Mouse (Mus musculus): ENCODE measurements around the gene Map3k6. TPM values are rescaled to one million over a fixed set of nuclear protein-coding genes. Genes with fewer than 3 reads are reported as not detected.

The Map3k6 gene
- polyA plus RNA-seq, 1 experiment, result 42.8 TPM

- 3% methylated on average over 44 of the region's 44 CpGs for WGBS
- no peak for DNase-seq (ENCODE audit: low read depth, low spot score)
These were observed 27.9 kb upstream of the Map3k6 start for GRCm38 (mm10) chr4:133212562-133213267.

DNA sequence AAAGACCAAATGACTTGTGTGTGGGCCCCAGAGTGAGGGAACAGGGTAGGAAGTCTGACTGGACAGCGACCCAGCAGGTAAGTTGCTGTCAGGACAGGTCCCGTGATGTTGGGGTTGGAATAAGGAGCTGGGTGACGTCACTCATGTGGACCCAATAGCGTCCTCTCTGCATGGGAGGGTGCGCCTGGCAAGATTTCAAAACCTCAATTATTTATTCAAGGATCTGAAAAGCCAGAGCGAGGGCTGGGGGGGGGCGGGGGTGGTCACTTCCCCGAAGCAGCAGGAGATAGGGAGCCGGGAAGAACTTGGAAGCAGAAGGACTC, 27.4 kb upstream of the Map3k6 start:
- DNase-seq (ENCODE audit: low read depth, low spot score), result no peak
- WGBS, result 2% methylated on average over 8 of the region's 9 CpGs

DNA sequence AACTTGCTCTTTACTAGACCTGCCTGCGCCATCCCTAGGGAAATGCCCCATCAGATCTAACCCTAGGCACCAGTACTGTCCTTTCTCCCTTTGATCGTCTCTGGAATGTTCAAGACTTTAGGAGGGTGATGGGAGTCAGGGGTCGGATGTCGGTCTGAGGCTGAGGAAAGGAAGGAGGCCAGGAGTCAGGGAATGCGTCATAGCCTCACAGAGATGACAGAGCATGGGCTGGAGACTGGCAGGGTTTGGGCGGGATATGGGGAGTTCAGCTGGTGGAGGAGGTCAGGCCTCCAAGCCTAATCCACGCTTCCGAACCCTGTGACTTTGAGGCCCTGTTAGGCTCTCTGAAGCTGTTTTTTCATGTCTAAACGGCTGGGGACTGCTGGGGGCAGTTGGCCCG, 27.0 kb upstream of the Map3k6 start:
- 47% methylated on average over 10 of the region's 10 CpGs for WGBS
- no peak for DNase-seq (ENCODE audit: low read depth, low spot score)

- WGBS, result 12% methylated on average over 5 of the region's 5 CpGs
These were observed 23.0 kb upstream of the Map3k6 start for GRCm38 (mm10) chr4:133217641-133218040.

GRCm38 (mm10) chr4:133218745-133219144, 21.9 kb upstream of the Map3k6 start:
- WGBS, result 69% methylated on average over 3 of the region's 3 CpGs
- no peak for DNase-seq (ENCODE audit: low read depth, low spot score)

More at GRCm38 (mm10) chr4:133217641-133218040, 23.0 kb upstream of the Map3k6 start:
- DNase-seq (ENCODE audit: low read depth, low spot score), result no peak

DNA sequence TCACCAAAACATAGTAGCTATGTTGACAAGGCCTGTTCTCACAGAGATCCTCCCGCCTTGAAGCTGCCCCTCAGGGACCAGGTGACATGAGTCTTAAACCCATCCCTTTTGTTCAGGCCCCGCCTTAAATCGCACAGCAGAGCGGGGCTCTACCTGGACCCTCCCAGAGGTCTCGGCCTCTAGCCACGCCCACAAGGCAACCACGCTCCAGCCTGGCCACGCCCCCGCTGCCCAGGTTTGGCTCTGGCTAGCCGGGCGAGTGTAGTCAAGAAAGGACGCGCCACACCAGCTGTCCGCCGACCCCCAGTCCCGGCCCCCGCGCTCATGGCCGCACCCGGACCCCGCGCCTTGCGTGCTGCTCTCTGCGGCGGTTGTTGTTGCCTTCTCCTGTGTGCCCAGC, 20.0 kb upstream of the Map3k6 start:
- no peak for DNase-seq (ENCODE audit: low read depth, low spot score)
- 9% methylated on average over 25 of the region's 25 CpGs for WGBS

- DNase-seq (ENCODE audit: low read depth, low spot score), result no peak
- 91% methylated on average over 8 of the region's 8 CpGs for WGBS
These were observed 18.9 kb upstream of the Map3k6 start for GRCm38 (mm10) chr4:133221701-133222100.

DNA sequence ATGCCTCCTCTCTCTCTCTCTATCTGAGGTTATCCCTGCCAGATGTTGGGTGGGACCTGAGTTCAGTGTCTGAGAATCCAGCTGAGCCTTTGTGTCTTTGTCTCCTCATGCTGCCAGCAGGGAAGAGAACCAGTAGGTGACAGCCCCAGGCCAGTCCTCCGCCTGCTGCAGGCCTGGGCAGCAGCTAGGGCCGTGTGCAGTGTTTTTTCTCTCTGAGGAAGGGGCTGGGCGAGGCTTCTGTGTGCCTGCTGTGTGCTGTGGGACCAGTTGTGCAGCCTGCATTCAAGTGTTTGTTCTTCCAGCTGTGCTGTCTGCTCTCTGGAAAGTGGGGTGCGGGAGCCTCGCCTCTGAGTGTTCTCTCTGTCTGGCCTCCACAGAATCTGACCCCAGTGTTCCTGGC, 16.7 kb upstream of the Map3k6 start:
- WGBS, result 60% methylated on average over 5 of the region's 5 CpGs
- no peak for DNase-seq (ENCODE audit: low read depth, low spot score)

GRCm38 (mm10) chr4:133226073-133226472, 14.5 kb upstream of the Map3k6 start:
- 63% methylated on average over 10 of the region's 10 CpGs for WGBS
- no peak for DNase-seq (ENCODE audit: low read depth, low spot score)

GRCm38 (mm10) chr4:133227636-133228035, 13.0 kb upstream of the Map3k6 start:
- 67% methylated on average over 8 of the region's 8 CpGs for WGBS
- no peak for DNase-seq (ENCODE audit: low read depth, low spot score)

DNA sequence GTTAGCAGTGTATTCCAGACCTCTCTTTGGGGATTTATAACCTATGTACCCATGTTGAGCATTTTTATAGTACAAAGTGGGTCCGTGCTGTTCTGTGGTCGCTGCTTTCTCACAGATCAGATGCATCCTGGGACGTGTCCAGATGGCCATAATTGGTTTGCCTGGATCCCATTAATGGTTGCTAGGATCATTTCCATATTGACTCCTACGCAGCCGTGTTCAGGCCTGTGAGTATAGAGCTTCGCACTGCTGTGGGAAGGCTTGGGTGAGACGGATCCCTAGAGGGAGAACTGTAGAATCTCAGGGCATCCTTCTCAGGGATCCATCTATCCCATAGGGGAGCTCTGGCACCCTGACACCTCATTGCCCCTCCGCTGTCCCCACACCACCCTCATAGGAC, 11.0 kb upstream of the Map3k6 start:
- DNase-seq (ENCODE audit: low read depth, low spot score), result no peak
- WGBS, result 78% methylated on average over 8 of the region's 8 CpGs

- 32% methylated on average over 10 of the region's 10 CpGs for WGBS
- DNase-seq (ENCODE audit: low read depth, low spot score), result no peak
These were observed 7.2 kb upstream of the Map3k6 start for GRCm38 (mm10) chr4:133233285-133233976.

- no peak for DNase-seq (ENCODE audit: low read depth, low spot score)
- WGBS, result 55% methylated on average over 5 of the region's 5 CpGs
These were observed 5.8 kb upstream of the Map3k6 start for GRCm38 (mm10) chr4:133234771-133235170.

DNA sequence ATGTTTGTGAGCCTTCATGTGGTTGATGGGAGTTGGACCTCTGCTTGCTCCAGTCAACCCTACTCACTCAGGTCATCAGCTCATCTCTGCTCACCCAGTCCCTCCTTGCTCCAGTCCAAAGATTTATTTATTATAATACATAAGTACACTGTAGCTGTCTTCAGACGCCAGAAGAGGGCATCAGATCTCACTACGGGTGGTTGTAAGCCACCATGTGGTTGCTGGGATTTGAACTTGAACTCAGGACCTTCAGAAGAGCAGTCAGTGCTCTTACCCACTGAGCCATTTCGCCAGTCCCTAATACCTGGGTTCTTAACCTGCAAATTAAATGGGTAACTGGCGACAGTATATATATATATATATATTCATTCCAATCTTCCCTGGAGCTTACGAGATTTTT, 5.2 kb upstream of the Map3k6 start:
- WGBS, result 72% methylated on average over 5 of the region's 5 CpGs

DNA sequence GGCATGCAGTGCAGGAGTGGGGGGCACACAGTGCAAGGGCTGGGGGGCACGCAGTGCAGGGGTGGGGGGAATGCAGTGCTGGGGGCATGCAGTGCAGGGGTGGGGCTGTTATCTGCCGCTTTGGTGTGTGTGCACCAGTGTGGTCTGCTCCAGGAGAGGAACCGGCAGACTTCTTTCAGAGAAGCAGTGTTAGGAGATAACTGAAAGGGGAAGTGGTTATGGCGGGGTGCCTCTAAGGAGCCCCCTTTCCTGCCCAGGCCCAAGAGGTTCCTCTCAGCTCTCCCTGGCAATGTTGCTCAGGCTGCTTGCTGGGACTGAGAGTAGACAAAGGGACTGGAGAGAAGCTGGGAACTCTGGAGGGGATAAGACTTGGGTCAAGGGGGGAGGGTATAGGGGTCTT, 2.7 kb upstream of the Map3k6 start:
- 65% methylated on average over 4 of the region's 4 CpGs for WGBS
- no peak for DNase-seq (ENCODE audit: low read depth, low spot score)

More for the DNA sequence above, 5.2 kb upstream of the Map3k6 start:
- DNase-seq (ENCODE audit: low read depth, low spot score), result no peak

DNA sequence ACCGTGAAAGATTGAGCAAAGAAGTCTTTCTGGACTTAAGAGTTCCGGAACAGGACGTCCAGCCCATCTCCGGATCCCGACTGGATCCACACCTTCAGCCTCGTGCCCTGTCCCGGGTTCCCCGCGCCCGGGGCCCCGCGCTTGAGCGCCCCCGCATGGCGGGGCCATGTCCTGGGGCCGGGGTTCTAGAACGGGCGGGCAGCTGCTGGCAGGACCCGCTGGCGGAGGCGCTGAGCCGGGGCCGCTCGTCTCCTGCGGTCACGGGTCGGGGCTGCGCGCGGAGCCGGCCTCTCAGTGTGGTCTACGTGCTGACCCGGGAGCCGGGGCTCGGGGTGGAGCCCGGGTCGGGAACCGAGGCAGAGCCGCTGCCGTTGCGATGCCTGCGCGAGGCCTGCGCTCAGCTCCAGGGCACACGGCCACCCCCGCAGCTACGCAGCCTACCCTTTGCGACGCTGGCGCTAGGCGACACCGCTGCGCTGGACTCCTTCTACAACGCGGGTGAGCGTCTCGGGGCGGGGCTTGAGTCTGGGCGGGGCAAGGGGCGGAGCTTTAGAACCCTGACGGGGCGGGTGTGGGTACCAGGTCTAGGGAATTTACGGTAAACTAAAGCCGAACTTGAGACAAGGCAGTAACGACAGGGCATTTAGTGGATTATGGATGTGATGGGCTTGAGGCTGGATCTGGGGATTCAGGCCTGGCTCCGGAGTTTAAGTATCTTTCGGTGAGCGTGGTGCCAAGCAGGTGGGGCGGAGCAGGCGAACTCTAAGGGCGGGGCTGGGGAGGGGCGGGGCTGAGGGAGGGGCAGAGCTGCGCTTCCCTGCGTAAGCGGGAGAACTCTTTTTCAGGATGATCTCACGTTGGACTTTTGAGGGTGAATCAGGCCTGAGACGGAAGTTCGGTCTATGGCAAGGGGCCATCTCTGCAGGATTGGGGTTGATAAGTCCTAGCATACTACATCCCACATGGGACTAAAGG, 603 bp downstream of the Map3k6 start:
- no peak for DNase-seq (ENCODE audit: low read depth, low spot score)
- under 1% methylated on average over 78 of the region's 78 CpGs for WGBS

GRCm38 (mm10) chr4:133241910-133242309, 1.3 kb downstream of the Map3k6 start:
- WGBS, result 10% methylated on average over 11 of the region's 11 CpGs
- DNase-seq (ENCODE audit: low read depth, low spot score), result no peak

- WGBS, result 83% methylated on average over 9 of the region's 9 CpGs
- no peak for DNase-seq (ENCODE audit: low read depth, low spot score)
These were observed 2.1 kb downstream of the Map3k6 start for GRCm38 (mm10) chr4:133242710-133243109.

DNA sequence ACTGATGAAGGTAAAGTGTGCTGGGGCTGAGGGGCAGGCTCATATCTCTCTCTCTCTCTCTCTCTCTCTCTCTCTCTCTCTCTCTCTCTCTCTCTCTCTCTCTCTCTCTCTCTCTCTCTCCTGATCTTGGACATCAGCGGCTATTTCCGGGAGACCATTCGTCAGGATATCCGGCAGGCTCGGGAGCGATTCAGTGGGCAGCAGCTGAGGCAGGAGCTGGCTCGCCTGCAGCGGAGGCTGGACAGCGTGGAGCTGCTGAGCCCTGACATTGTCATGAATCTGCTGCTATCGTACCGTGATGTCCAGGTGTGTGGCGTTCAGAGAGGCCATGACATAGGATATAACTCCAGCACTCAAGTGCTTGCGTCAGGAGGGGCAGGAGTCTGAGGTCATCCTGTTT, 2.9 kb downstream of the Map3k6 start:
- 77% methylated on average over 12 of the region's 13 CpGs for WGBS
- DNase-seq (ENCODE audit: low read depth, low spot score), result no peak

GRCm38 (mm10) chr4:133244289-133244688, 3.7 kb downstream of the Map3k6 start:
- DNase-seq (ENCODE audit: low read depth, low spot score), result no peak
- WGBS, result 50% methylated on average over 1 of the region's 1 CpGs
